Mouse (Mus musculus) c-Kit-positive CD71-negative TER-119-negative erythroid progenitor cells, embryonic 14.5 days (primary cell): ENCODE data around the gene Ppp1cb.
"Not testable (repeated sequence)": the region's sequence is repeated elsewhere in the genome, so short reads cannot be mapped to it uniquely, and the experiment has no call there.

Experiments
- DNase-seq: peaks from one replicate; pipeline ENCODE4 v3.0.0-alpha.2; 2013; ENCODE audit warnings: low read depth

Ppp1cb gene

DNA sequence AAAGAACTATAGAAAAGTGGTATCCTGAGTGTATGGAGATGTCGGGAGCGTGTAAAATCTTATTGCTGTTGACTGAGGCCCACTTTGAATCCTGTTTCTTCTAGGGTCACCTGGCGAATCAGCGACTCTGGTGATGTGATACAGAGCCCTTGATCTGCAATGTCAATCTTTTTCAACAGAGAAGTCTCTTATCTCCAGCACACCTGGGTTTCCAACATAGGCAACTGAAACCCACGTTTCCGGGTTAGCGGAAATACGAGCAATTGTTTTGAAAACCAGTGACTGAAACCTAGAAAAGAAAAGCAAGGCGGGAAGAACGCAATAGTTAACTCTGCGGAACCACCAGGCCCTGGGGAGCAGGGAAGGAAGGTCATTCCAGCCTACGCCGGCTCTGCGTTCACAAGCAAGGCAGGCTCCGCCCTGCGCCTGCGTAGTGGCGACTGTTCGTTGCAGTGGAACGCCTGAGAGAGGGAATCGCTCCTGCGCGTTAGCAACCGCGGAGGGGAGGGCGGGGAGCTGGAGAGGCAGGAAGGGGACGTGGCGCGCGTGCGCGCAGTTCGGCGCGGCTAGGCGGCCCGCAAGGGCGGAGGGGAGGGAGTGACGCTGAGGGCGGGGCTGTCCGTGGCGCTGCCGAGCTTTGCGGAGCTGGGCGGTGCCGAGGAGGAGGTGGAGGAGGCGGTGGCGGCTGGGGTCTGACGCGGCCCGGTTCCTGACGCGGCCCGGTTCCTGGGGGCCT is at the start of gene Ppp1cb:
Gene Ppp1cb (plus strand): TSS at position 436 of the 736 bp plus-strand sequence.
- DNase-seq: peak; percentile 95

DNA sequence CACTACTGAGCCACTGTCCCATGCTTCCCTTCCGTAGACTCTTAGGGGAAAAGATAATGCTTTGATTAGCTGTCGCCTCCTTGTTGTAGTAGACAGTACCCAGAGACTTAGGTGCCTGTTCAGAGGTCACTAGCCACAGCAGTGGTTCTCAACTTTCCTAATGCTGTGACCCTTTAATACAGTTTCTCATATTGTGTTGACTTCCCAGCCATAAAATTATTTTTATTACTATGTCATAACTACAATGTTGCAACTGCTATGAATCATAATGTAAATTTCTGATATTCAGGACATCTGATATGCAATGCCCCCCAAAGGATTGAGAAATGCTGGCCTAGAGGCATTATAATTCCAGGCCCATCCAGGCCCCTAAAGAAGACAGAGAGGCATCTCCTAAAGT is 48.9 kb upstream of the Ppp1cb start:
- DNase-seq: no peak

DNA sequence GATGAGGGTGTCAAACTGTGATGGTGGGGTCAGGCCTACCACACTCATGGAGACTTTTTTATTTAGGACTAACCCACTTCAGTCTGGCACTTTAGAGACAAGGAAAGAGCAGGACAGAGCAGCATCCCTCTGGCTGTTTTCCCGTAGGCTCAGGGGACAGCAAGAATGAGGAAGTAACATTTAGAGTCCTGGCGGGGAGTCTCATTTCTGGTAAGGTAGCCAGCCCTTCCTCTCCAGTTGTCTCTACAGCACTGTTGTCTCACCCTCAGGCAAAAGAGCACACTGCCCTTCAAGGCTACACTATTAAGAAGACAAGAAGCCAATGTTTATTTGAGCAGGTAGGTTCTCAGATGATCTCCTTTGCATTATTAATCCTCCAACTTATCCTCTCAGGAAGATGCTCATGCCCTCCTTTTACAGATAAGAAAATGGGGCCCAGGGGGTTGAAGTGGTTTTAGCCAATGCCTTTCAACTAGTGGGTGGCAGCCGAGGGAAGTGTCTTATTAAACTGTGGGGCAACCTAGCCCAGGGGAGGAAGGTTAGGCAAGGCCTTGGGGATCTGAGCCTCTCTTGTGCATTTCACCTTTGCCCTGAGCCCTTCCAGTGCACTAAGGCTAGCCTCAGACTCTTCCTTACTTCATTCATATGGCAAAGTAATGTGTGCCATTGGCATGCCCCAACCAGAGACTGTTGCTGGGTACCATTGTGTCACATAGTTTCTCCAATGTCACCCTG is 47.5 kb upstream of the Ppp1cb start:
- DNase-seq: no peak

DNA sequence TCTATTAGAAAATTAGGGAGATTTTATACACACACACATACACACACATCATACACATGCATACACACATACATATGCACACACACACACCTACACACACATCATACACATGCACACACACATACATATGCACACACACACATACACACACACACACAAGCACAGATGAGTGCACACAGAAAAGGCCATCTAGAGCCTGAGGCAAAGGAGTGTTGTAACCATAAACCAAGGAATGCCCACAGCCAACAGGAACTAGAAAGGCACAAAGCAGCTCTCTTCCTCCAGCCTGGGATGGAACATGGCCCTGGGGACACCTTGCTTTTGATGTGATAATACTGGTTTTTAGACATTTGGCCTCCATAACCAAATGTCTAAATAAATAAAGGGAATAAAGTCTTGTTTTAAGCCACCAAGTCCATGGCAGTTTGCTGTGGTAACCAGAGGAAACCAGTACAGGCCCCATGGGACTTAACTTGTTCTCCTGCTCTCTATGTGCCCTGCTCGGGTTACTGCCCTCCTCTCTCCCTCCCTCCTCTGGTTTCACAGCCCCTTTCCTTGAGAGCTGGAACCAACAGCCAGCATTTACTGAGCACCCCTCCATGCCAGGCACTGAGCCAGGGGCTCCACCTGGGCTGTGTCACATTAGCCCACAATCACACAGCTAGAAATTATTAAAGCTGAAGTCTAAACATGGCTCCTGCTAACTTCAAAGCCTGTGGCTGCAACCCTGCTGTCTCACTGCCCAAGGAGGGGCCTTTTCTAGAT is 46.3 kb upstream of the Ppp1cb start:
- no peak for DNase-seq

DNA sequence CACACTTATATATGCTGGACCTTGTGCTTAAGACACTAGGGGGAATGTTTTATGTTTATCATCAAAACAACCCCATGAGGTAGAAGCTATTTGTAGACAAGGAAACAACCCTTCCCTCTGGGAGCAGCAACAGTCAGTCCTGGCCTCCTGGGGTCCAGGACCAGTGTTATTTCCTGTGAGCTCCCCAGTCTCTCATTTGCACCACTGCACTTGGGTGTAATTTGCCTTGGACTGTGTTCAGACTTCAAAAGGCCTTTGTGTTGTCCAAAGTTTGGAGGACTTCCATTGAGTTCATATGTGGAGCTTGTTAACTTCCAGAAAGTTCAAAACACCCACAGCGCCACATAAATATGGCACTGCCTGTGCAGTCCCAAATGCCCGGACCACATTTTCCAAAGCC is 45.6 kb upstream of the Ppp1cb start:
- DNase-seq: no peak

DNA sequence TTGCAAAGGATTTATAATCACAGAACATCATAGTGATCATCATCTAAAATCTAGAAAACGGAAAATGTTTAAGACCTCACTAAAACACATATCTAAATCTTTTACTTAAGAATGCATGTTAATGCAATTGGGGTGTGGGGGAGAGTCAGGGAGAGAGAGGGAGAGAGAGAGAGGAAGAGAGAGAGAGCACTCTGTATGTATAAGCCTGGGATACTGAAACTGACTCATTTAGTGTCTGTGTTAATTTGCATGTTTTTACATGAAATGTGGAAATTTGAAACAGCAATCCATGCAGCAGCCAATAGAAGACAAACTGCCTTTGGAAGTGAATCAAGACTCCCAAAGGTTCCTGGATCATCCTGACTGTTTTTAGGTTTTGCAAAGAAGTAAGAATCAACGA is 45.1 kb upstream of the Ppp1cb start:
- no peak for DNase-seq

DNA sequence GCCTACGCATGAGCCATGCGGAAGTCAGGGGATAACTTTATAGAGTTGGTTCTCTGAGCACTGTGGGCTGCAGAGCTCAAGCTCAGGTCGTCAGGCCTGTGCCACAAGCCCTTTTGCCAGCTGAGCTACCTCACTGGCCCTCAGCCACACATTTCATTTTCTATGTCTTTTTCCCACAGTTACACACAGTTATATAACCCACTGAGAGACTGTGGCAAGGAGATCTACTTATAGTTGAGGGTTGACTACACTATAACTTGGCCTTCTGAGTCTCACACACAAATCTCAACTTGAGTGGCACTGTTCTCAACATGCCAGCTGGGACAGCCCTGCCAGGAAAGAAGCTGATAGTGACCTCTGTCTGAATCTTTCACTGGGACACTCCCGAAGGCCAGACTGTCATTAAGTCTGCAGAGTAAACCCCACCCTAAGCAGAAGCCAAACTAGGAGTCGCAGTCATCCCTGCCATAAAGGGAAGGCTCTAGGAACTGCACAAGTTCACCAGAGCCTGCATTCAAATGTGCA is 44.1 kb upstream of the Ppp1cb start:
- DNase-seq: no peak

DNA sequence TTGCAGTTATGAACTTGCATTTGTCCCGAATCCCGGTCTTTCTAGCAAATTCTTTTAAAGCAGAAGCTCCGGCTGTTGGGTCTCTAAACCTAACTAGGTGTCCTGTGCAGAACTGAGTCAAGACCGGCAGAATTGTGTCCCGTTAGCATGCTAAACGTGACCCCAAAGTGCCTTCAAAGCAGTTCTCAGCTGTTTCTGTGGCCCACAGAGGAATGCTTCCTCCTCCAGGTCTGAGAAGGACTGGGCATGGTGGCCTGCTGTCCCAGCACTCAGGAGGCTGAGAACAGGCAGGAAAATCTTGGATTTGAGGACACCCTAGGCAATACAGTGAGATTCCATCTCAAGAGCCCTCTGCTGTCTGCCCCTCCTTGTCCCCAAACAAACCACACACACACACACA is 43.1 kb upstream of the Ppp1cb start:
- DNase-seq: no peak

DNA sequence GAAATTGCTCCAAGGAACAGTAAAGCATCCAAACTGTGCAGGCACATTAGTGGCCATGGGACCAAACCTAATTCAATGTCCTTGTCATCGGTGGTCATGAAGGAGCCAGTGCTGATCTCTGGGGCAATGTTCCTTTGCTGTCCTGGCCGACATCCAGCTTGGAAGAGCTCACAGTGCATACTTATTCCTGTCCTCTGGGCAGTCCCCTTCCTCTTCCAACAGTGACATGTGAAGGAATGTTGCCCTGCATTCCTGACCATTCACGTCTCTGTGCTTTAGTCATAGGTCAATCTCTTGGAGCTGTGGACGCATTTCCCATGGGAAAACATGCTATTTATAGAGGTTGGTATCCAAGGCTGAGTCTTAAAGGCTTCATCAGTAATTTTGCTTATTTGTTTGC is 41.8 kb upstream of the Ppp1cb start:
- DNase-seq: no peak

DNA sequence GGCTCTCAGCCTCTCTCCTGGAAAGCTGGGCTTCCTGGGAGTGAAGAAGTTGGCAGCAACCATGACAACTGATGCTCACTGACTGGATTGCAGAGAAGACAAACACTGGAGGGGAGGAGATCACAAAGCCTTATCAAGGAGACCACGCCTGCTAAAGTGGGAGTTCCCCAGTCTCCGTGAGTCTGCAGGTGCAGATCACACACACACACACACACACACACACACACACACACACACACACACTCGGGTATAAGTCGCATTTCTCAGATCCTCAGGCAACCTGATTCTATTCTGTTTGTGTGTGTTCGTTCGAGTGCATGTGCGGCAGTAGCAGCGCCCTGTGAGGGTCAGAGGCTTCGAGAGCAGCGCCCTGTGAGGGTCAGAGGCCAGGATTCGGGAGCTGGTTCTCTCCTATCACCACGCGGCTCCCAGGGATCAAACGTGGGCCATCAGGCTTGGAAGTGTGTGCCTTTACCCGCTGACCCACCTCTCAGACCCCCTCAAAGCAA is 36.5 kb upstream of the Ppp1cb start:
- no peak for DNase-seq

DNA sequence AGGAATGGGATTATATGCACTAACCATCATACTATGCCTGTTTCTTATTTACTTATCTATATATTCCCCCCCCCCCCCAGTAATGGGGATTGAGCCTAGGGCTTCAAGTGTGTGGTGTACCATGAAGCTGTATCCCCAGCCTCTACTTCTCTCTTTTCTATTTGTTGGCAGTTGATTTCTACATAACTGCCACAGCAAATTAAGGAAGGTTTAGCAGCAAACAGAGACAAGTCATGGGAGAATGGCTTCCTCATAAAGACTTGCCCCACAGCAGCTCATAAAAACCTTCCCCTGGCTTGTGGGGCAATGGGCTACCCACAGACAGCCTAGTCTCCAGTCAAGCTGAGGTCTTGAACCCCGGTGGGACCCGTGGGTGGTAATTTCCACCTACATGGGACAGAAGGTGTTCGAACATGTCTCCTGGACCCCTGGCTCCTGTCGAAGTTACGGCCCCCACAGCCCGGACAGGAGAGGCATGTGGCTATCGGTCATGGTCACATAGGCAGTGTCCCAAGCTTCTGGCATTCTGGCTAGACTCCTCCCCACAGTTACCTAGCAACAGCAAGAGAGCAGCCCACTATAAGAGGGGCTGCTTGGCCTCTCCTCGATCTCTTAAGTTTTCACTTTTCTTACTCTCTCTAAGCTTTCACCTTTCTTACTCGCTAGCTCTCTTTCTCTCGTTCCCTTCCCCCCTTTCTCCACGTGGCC is 35.1 kb upstream of the Ppp1cb start:
- DNase-seq: no peak

DNA sequence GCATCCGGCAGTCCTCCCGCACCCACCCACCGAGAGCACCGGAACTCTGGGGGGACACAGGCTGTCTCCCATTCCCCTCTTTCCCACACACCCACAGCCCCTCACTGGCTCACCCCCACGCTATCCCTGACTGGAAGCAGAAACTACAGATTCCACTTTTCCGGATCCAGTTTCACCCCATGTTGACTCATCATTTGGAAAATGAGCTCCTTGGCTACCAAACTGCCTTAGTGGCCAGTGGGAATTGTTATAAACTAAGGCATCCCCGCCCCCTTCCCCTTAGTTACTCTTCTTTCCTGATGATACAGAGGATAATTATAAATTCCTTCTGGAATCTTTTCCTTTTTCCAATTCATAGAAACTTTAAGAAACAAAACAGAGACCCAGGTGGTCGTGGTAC is 34.2 kb upstream of the Ppp1cb start:
- DNase-seq: no peak

DNA sequence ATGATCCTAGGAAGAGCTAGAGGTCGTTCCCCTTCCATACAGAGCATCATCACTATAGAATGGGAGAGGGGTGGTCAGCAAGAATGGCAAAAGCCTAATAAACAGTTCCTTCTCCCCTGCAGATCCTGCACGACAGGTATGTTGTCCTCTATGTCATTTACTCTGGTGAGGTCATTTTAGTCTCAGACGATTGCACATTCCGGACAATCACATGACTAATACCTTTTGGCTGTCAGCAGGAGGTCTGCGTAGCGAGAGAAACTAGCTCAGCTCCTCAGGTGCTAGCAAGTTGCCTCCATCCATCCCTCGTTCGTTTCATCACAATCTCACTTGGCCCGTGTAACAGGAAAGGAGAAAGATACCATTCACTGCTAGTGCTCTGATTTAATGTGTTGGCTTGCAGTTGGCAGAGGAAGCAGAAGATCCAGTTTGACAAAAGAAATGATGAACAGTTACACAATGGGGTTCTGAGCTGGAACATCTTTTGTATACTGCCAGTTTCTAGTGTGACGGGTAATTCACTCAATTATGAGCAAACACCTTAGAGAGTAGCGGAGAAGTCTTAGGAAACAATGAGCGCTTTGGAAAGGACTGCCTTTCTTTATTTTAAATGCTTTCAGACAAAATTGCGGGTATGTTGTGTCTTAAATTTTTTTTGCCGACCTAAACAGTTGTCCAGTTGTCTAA is 33.0 kb upstream of the Ppp1cb start:
- no peak for DNase-seq

DNA sequence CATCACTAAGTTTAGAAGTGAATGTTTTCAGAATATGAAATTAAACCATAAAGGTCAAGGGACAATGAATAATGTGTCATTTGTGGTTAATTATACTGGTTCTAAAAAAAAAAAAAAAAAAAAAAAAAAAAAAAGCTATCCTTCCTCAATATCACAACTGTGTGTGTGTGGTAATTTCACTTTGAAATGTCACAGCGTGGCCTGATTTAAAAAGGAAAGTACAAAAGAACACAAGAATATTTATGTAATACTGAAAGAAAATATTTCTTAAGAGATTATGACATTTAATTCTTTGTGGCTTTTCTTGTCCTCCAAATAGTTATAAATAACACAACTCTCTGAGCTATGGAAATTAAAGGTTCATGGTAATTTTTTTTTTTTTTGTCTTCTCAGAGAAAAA is 28.2 kb upstream of the Ppp1cb start:
- no peak for DNase-seq

DNA sequence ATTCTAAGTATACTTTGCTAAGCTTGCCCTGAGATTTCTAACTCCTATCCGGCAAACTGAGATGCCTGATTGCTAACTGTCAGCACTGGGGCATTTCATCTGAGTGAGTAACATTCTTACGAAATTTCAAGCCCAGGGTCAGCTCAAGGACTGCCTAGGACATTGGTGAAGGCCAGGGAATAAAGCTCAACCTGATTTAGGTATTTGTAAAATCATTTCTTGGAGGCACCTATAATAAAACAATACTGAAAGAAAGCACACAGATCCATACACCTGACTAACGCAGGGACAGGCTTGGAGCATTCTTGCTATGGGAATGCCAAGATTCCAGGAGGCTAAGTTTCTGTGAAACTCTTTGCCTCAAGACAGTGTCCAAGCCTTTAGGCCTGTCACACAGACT is 24.3 kb upstream of the Ppp1cb start:
- DNase-seq: not testable (repeated sequence)

DNA sequence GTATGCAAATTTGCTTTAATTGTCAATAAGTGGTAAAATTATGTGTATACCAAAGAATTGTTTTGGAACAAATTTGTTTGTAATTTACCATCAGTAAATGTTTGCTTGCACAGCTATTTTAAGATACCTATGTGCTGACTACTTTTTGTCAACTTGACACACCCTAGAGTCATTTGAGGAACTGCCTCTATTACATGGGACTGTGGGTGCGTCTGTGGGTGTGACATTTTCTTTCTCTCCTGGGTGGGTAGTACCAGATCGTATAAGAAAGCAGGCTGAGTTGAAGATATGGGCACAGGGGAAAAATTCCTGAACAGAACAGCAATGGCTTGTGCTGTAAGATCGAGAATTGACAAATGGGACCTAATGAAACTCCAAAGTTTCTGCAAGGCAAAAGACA is 23.0 kb upstream of the Ppp1cb start:
- no peak for DNase-seq

DNA sequence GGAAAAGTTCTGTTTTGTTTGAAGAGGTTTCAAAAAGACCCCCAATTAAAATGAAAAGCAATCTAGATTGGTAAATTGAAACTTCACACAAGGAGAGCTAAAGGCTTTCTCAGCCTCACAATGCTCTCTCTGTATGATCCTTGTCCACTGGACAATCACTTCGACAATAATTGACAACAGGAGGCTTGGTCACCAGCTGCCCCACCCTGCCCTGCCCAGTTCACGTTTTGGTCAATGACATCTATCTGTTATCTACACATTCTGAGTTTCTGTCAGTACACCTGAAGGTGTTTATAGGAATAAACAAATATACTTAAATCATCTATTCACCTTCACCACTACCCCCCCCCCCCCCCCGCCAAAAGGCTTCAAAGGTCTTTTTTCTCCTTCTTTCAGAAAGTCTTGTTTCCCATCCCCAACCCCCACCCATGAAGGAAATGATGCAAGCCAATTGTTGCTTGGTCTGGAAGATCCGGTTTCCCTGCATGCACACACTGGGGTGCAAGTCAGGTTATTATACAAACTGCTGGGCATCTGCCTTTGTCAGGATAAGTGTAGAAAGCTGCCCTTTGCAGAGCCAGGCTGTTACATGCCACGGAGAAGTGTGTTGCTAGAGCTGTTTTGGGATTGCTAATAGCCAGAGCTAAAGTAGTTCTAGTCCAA is 20.6 kb upstream of the Ppp1cb start:
- DNase-seq: no peak

DNA sequence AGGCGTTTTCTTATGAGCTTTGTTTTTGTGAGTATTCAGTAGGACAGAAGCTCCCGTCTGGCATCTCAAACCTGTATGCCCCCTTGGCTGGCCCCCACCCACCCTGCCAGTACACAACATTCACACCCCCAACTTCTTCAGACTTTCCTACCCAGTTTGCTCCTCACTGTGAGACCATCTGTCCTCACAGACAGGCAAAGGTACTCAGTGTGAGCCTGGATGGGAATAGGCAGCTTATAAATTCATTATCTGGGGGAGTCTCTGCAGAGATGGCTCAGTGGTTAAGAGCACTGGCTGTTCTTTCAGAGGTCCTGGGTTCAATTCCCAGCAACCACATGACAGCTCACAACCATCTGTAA is 20.1 kb upstream of the Ppp1cb start:
- DNase-seq: no peak

DNA sequence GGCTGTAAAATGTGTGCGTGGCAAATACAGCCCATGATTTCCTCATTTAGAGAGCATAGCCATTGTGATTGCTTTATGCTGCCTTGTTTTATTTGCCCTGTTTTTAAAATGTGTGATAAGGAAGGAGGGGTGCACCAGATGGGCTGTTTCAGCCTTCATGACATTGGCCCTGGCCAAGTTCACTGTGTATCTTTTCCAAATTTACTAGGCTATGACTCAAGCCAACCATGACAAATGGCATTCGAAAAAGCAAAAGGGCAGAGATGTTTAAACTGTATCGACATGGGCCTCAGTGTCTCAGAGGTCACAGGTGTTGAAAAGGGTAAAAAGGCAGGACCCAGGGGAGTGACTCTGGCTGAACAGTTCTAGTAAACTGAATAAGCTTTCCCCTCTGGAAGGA is 17.3 kb upstream of the Ppp1cb start:
- DNase-seq: no peak

DNA sequence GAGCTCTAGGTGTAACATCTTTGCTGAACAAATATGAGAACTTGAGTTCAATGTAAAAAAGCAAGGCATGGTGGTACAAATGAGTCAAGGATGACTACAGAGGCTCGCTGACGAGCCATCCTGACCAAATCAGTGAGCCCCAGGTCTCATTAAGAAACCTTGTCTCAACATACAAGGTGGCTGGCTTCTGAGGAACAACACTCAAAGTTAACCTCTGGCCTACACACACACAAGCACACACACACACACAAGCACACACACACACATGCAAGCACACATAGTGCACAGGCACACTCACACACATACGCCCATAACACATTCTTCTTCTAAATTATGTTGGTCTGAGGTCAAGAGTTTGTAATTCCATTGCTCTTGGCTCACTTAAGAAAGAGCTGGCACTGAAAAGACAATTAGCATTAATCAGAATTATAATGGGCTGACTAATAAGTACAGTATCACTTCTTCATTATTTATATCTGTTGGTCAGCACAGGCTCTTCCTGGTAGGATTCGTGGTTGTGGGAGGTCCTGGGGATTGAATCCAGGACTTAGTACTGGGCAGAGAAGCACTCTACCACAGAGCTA is 16.6 kb upstream of the Ppp1cb start:
- no peak for DNase-seq

DNA sequence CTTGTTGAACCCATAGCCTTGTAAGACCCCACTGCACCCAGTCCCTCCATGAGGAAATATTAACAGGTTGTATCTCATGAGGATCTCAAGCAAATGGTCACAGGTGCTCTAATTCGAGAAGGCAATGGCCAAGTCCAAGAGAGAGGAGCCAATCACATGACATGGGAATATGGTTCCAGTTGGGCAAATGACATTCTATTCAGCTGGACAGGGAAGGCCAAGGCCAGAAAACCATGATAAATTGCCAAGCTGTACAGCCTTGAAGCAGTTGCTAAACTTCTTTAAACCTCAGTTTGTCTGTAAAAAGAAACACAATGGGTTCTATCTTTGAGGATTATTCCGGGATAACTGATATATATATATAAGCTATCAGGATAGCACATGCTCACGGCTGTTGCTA is 14.7 kb upstream of the Ppp1cb start:
- DNase-seq: no peak
